Mouse (Mus musculus): Measurements from ENCODE around the gene Gltp. TPM values are rescaled to one million over a fixed set of nuclear protein-coding genes. Genes with fewer than 3 reads are reported as not detected.

Gltp gene
- polyA plus RNA-seq, 1 experiment from 2014 or later = 87.4 TPM

Small RNA genes within 50 kb of the gene (microRNA-seq; reads per million reads assigned to microRNA genes)
- not detected for gene Mir7028

Other genes starting within 250 kb of the Gltp start
- 27.8 and 30.5 TPM in 2 replicates for gene Mmab, start 246.9 kb downstream of the Gltp start, polyA plus RNA-seq (2014; fragmentation: Nextera tagmentation; extraction: Ambion mirVana)
- 62.7 and 69.8 TPM in 2 replicates for gene Mvk, start 246.7 kb downstream of the Gltp start, polyA plus RNA-seq (2014; fragmentation: Nextera tagmentation; extraction: Ambion mirVana)
- 2.8 and 2.9 TPM in 2 replicates for gene Fam222a, start 123.0 kb downstream of the Gltp start, polyA plus RNA-seq (2014; fragmentation: Nextera tagmentation; extraction: Ambion mirVana)
- 1.5 and 1.9 TPM in 2 replicates for gene Trpv4, start 32.6 kb downstream of the Gltp start, polyA plus RNA-seq (2014; fragmentation: Nextera tagmentation; extraction: Ambion mirVana)
- 11.9 and 14.1 TPM in 2 replicates for gene Tchp, start 16.8 kb upstream of the Gltp start, polyA plus RNA-seq (2014; fragmentation: Nextera tagmentation; extraction: Ambion mirVana)
- 35.6 and 49.5 TPM in 2 replicates for gene Ankrd13a, start 83.7 kb upstream of the Gltp start, polyA plus RNA-seq (2014; fragmentation: Nextera tagmentation; extraction: Ambion mirVana)
- 41.2 and 42.6 TPM in 2 replicates for gene Git2, start 84.5 kb upstream of the Gltp start, polyA plus RNA-seq (2014; fragmentation: Nextera tagmentation; extraction: Ambion mirVana)
- 112 and 113 TPM in 2 replicates for gene 1500011B03Rik, start 132.5 kb upstream of the Gltp start, polyA plus RNA-seq (2014; fragmentation: Nextera tagmentation; extraction: Ambion mirVana)
- not detected in 2 replicates for gene 4930519G04Rik, start 162.7 kb upstream of the Gltp start, polyA plus RNA-seq (2014; fragmentation: Nextera tagmentation; extraction: Ambion mirVana)
- gene Gm9936, start 167.7 kb upstream of the Gltp start, polyA plus RNA-seq (2014; fragmentation: Nextera tagmentation; extraction: Ambion mirVana) = 0.09 and 0.28 TPM in 2 replicates
- 5.2 and 5.3 TPM in 2 replicates for gene Oasl2, start 206.0 kb upstream of the Gltp start, polyA plus RNA-seq (2014; fragmentation: Nextera tagmentation; extraction: Ambion mirVana)
- 0.57 and 0.75 TPM in 2 replicates for gene Oasl1, start 232.3 kb upstream of the Gltp start, polyA plus RNA-seq (2014; fragmentation: Nextera tagmentation; extraction: Ambion mirVana)

Measured in stomach, embryonic 14.5 days (tissue).